Mouse (Mus musculus) stomach, embryonic 14.5 days (tissue): ENCODE results near the gene Trak1. TPM values are rescaled to one million over a fixed set of nuclear protein-coding genes. Genes with fewer than 3 reads are reported as not detected.
A peak's percentile ranks its signal among the peaks of the same experiment; 100 is the strongest.

ENCODE experiments used
- ATAC-seq: fragments of 200-750 bp; cut with Nextera tagmentation; 2 replicates; pipeline ENCODE4 v1.8.0; 2017; ENCODE audit warnings: low read depth, moderate TSS enrichment; ENCODE audit not compliant: insufficient number of reproducible peaks, insufficient read depth, low FRiP score
- H3K27ac ChIP-seq: fragments of 300-500 bp; sonication (generic); 2 replicates; pipeline ENCODE4 v1.5.1; 2014; ENCODE audit warnings: mild to moderate bottlenecking, low read length, moderate library complexity, mixed read lengths
- H3K27me3 ChIP-seq: fragments of 300-500 bp; sonication (generic); 2 replicates; pipeline ENCODE4 v1.6.1; 2014; ENCODE audit warnings: low read length, control low read depth, mixed read lengths; ENCODE audit not compliant: control insufficient read depth, insufficient read depth
- H3K36me3 ChIP-seq: fragments of 300-500 bp; sonication (generic); 2 replicates; pipeline ENCODE4 v1.6.1; 2014; ENCODE audit warnings: mild to moderate bottlenecking, control low read depth, low read length, moderate library complexity, mixed read lengths; ENCODE audit not compliant: control insufficient read depth, insufficient read depth
- H3K4me1 ChIP-seq: fragments of 300-500 bp; sonication (generic); 2 replicates; pipeline ENCODE4 v1.6.1; 2014; ENCODE audit warnings: low read length, control low read depth, mixed read lengths; ENCODE audit not compliant: control insufficient read depth, insufficient read depth
- H3K4me2 ChIP-seq: fragments of 300-500 bp; sonication (generic); replicated peaks from 2 replicates; pipeline ENCODE4 v1.6.1; 2014; ENCODE audit warnings: low read depth, low read length, control low read depth
- H3K4me3 ChIP-seq: fragments of 300-500 bp; sonication (generic); 2 replicates; pipeline ENCODE4 v1.5.1; 2014; ENCODE audit warnings: low read depth, low read length, control low read depth
- H3K9ac ChIP-seq: fragments of 300-500 bp; sonication (generic); replicated peaks from 2 replicates; pipeline ENCODE4 v1.6.1; 2014; ENCODE audit warnings: low read depth, mild to moderate bottlenecking, control low read depth, low read length, moderate library complexity, mixed read lengths
- H3K9me3 ChIP-seq: fragments of 300-500 bp; sonication (generic); 2 replicates; pipeline ENCODE4 v1.6.1; 2016; ENCODE audit warnings: low read depth, low read length, control low read depth; ENCODE audit not compliant: control insufficient read depth
- WGBS: fragments of 180-500 bp; shearing (Covaris S2); extraction: QIAGEN DNeasy Blood & Tissue Kit; methylation state at CpG from one replicate; pipeline ENCODE4 v1.1.7; 2014; 5-methylcytosine and 5-hydroxymethylcytosine counted together
- polyA plus RNA-seq: library from polyadenylated mRNA; unstranded; fragments of >200 nt; fragmentation: Nextera tagmentation; extraction: Ambion mirVana; gene quantifications from 2 replicates; pipeline ENCODE4 v1.2.1, GENCODE M21; 2014

Gene Trak1
- polyA plus RNA-seq, 1 experiment from 2014 or later, result 18.3 TPM

DNA sequence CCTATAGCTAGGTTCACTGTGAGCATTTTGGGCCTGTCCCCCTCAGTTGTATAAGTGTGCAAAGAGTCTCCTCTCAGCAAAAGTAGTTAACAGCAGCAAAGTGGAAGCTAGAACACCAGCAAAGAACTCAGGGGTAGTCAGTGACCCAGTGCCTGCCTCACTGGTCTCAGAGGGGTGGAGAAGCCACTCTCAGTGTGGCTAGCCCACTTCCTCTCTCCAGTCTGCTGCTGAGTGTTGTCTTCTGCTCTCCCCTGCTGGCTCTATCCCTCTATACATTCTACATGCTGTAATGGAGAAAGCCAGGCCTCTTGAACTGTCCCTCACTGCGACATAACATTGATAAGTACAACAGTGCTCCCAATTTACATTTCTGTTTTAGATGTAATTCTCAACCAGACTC is 26.2 kb upstream of the Trak1 start:
- Histone ChIP-seq H3K27me3 (no peaks in the 10 kb centered on the region), H3K4me1 (no peaks in the 10 kb centered on the region), H3K4me3 (no peak overlapping the region), H3K36me3 (no peaks in the 10 kb centered on the region), H3K4me2 (no peak overlapping the region), H3K27ac (no peak overlapping the region), H3K9me3 (no peaks in the 10 kb centered on the region), H3K9ac (no peak overlapping the region)
- 79% methylated on average over 1 of the region's 1 CpGs for WGBS
- no peak for ATAC-seq

DNA sequence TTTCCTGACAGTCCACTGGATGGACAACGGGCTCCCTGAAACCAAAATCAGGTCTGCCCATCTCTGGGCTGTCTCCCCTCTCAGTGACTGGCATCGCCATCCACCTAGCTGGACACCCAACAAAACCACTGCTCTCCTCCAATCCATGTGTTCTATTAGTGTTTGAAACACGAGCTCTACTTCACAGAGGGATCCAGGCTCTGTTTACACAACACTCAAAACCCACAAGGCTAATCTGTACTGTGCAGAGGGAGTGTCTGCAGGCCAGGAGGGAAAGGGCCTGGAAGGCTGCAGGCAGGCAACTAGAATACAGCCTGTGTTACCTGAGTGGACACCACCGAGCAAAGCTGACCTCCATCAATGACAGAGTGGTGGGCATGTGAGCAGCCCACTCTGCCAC is 25.7 kb upstream of the Trak1 start:
- 51% methylated on average over 4 of the region's 4 CpGs for WGBS

DNA sequence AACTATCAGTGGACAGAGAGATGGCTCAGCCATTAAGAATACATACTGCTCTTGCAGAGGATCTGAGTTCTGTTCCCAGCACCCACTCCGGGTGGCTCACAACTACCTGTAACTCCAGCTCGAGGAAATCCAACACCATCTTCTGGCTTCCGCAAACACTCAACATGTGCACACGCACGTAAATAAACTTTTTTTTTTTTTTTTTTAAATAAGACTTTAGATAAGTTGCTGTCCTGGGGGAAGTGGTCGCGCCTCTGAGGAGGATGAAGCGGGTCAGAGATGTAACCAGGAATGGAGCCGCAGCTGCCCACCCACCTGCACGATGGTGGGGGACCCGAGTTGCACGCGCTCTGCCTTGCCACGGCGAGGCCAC is 20.6 kb upstream of the Trak1 start:
- Histone ChIP-seq H3K4me1 (no peaks in the 10 kb centered on the region), H3K27me3 (no peaks in the 10 kb centered on the region), H3K4me2 (peak overlapping the region; percentile 54), H3K9me3 (no peaks in the 10 kb centered on the region), H3K27ac (no peak overlapping the region), H3K4me3 (peak overlapping the region; percentile 67), H3K36me3 (no peaks in the 10 kb centered on the region), H3K9ac (peak overlapping the region; percentile 22; the same call in 1 of the 2 replicates)
- 17% methylated on average over 15 of the region's 15 CpGs for WGBS
- ATAC-seq, result no peak

More for the DNA sequence above, 25.7 kb upstream of the Trak1 start:
- H3K4me1 ChIP-seq, result no peaks in the 10 kb centered on the region
- no peaks in the 10 kb centered on the region for H3K36me3 ChIP-seq
- H3K27ac ChIP-seq, result no peak overlapping the region
- ATAC-seq, result peak; percentile 77; the same call in 1 of the 2 replicates
- H3K9ac ChIP-seq, result no peak overlapping the region
- H3K27me3 ChIP-seq, result no peaks in the 10 kb centered on the region
- no peaks in the 10 kb centered on the region for H3K9me3 ChIP-seq
- no peak overlapping the region for H3K4me2 ChIP-seq
- H3K4me3 ChIP-seq, result no peak overlapping the region

DNA sequence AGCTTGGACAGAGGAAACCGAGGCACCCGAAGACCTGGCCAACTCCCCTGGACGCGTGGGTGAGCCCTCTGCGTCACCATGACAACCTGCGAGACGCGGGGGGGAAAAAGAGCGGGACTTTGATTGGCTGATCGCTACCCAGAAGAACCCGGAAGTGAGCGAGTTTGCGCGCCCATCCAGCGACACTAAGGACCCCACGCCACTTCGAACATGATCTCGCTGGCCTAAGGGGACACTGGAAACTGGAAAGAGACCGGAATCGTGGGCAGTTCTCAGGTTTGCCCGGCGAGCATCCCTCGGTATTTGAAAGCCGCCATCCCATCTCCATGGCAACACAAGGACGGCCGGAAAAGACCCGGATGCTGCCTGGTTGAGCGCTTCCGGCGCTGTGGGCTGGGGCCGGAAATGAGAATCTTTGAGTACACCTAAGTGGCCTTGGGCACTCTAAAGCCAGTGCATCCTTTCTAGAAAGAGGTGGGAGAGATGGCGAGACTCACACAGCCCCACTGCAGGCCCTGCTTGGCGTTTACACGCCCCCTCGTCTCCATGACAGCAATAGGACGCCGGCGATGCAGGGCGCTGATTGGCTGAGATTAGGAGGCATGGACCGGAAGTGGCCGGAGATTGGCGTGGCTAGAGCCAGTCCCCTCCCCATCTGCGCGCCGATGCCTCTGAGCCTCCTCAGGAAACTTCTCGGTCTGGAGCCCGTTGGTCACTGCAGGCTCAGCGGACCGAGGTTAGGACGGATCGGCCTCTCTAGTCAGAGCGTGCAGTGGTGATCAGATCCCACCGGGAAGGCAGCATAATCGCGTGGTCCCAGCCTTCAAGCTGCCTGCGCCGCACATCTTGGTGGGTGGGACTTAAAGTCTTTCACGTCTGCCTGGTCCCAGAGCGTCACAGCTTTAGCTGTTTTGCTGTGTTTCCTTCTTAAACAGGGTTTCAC is 19.9 kb upstream of the Trak1 start, which contains the start of gene Ulk4:
Gene Ulk4, minus strand, starts transcription at position 80 of the 943 bp plus-strand sequence.
- Histone ChIP-seq H3K36me3 (no peaks in the 10 kb centered on the region), H3K27ac (peak within 1 kb of the TSS; percentile 72; the same call in 1 of the 2 replicates), H3K9me3 (peaks cover 1% of the 10 kb centered on the region; the same call in 1 of the 2 replicates), H3K4me1 (no peaks in the 10 kb centered on the region), H3K4me2 (peak within 1 kb of the TSS; percentile 54), H3K9ac (peak within 1 kb of the TSS; percentile 52), H3K27me3 (no peaks in the 10 kb centered on the region), H3K4me3 (peak within 1 kb of the TSS; percentile 67)
- ATAC-seq, result peak; percentile 96
- under 1% methylated on average over 59 of the region's 59 CpGs for WGBS

DNA sequence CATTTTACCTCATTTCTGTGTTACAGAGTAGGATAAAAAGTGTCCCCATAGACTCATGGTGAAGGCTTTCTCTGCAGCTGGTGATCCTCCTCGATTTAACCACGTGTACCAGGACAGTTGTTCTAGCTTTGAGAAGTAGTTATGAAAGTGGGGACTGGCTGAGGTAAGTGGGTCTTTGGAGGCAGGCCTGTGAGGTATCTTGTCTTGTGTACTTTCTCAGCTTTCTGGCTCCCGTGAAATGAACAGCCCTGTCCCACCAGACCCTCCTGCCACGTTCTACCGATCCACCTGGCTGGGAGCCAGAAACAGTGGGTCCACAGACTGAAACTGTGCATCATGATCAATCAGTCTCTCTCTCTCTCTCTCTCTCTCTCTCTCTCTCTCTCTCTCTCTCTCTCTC is 18.1 kb upstream of the Trak1 start:
- ATAC-seq, result no peak
- Histone ChIP-seq H3K4me3 (no peak overlapping the region), H3K9ac (no peak overlapping the region), H3K4me1 (no peaks in the 10 kb centered on the region), H3K27ac (no peak overlapping the region), H3K27me3 (no peaks in the 10 kb centered on the region), H3K4me2 (no peak overlapping the region), H3K9me3 (peaks cover 6% of the 10 kb centered on the region; the same call in 1 of the 2 replicates), H3K36me3 (no peaks in the 10 kb centered on the region)
- 87% methylated on average over 5 of the region's 5 CpGs for WGBS

DNA sequence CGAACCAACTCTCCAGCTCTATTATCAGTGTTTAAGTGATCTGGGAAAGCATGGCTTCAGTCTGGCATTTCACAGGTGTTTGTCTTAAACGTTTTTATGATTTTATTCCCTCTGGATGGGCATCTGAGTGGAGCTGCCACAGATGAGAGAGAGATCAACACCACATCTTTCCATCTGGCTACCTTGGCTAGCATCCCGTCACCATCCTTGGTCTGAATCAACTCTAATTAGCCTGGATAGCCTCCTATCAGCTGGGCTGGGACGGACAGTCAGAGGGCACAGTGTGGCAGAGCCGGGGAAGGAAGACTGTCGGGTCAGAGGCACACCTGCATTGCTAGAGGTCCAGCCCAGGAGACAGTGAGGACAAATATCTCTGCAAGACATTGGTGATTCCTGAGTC is 15.4 kb upstream of the Trak1 start:
- Histone ChIP-seq H3K27ac (no peak overlapping the region), H3K27me3 (no peaks in the 10 kb centered on the region), H3K9ac (no peak overlapping the region), H3K9me3 (peaks cover 6% of the 10 kb centered on the region; the same call in 1 of the 2 replicates), H3K4me1 (no peaks in the 10 kb centered on the region), H3K36me3 (no peaks in the 10 kb centered on the region), H3K4me3 (no peak overlapping the region), H3K4me2 (no peak overlapping the region)
- 79% methylated on average over 6 of the region's 6 CpGs for WGBS
- ATAC-seq, result no peak

DNA sequence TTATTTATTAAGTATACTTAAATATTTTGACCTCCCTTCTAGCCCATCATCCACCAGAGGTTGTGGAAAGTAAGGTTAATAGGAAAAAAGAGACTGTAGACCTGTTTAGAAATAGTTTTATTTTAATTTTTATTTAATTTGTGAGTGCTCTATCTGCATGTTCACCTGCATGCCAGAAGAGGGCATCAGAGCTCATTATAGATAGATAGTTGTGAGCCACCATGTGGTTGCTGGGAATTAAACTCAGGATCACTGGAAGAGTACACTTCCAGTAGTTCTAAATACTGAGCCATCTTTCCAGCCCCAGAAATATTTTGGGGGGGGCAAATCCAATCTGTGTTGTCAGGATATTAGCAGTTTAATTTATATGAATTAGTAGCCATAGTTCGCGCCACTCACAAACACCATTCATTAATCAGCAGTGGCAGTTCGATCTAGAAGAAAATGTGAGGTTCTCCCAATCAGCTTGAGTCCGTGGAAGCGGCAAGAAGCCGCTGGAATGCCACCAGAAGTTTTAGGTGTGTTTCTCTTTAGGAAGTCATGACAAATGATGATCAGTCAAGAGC is 13.6 kb upstream of the Trak1 start:
- Histone ChIP-seq H3K9ac (no peak overlapping the region), H3K4me1 (no peaks in the 10 kb centered on the region), H3K9me3 (peaks cover 6% of the 10 kb centered on the region; the same call in 1 of the 2 replicates), H3K36me3 (no peaks in the 10 kb centered on the region), H3K27ac (no peak overlapping the region), H3K4me3 (no peak overlapping the region), H3K4me2 (no peak overlapping the region), H3K27me3 (no peaks in the 10 kb centered on the region)
- ATAC-seq, result no peak
- WGBS, result 97% methylated on average over 6 of the region's 6 CpGs

DNA sequence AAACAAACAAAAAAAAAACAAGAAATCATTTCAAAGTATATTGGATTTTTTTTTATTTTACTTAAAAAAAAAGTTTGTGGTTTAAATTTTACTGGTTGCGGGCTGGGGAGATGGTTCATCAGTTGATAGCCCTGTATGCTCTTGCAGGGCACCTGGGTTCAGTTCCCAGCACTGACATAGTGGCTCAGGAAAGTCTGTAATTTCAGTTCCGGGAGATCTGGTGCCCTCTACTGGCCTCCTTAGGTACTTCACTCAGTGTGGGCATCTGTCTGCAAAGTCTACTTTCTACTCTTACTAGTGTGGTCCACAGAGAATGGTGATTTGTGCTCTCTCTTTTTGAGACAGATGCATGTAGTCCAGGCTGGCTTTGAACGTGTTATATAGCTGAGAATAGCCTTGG is 12.9 kb upstream of the Trak1 start:
- no peaks in the 10 kb centered on the region for H3K4me1 ChIP-seq
- H3K27me3 ChIP-seq, result no peaks in the 10 kb centered on the region
- no peak for ATAC-seq
- no peak overlapping the region for H3K4me2 ChIP-seq
- H3K9me3 ChIP-seq, result peaks cover 6% of the 10 kb centered on the region; the same call in 1 of the 2 replicates
- no peak overlapping the region for H3K9ac ChIP-seq
- H3K27ac ChIP-seq, result no peak overlapping the region
- H3K36me3 ChIP-seq, result no peaks in the 10 kb centered on the region
- no peak overlapping the region for H3K4me3 ChIP-seq
- 90% methylated on average over 3 of the region's 3 CpGs for WGBS
